Mouse (Mus musculus) adipose tissue, adult 10 weeks (tissue): Measurements from ENCODE around the gene Slit2. TPM values are rescaled to one million over a fixed set of nuclear protein-coding genes. Genes with fewer than 3 reads are reported as not detected.

Experiments
- polyA plus RNA-seq: library from polyadenylated mRNA; stranded (reverse); fragments of 350-450 nt; fragmentation: Illumina TruSeq; extraction: RNeasy Lipid Tissue Mini Kit (QIAGEN cat#74804); gene quantifications from one replicate; pipeline ENCODE4 v1.2.3, GENCODE M21; 2014; ENCODE audit warnings: low read depth, low replicate concordance

Gene Slit2
- 4.3 TPM for polyA plus RNA-seq

DNA sequence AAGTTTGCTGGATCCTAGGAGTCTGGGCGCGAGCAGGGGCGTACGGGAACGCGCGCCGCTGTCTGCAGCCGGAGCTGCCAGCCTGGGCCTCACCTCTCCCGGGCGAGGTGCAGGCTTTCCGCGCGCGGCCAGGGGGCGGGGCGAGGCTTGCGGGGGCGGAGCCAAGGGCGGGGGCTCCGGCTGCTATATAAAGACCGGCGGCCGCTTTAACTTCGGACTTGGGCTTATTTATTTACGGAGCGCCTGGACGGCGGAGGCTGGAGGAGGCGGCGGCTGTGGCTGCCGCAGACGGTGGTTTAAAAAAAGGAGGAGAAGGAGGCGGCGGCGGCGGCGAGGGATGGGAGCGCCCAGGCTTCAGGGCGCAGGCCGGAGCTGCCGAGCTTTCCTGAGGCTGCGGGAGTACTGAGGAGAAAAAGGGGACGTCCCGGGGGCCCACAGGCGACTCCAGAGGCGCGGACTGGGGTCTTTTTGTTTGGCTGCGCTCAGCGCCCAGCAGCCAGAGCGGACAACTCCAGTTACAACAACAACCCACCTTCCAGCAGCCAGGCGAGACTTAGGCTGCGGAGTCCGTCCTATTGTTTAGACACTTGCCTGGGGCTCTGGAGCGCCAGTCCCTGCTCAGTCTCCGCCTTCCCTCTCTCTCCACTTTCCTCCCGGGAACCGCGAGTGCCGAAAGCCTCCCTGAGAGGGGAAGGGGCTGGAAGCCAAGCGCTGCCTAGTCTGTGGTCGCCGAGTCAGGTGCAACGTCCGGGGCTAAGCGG is at the start of gene Slit2:
TSS of gene Slit2 (plus strand) at position 198 of the 761 bp plus-strand sequence.

DNA sequence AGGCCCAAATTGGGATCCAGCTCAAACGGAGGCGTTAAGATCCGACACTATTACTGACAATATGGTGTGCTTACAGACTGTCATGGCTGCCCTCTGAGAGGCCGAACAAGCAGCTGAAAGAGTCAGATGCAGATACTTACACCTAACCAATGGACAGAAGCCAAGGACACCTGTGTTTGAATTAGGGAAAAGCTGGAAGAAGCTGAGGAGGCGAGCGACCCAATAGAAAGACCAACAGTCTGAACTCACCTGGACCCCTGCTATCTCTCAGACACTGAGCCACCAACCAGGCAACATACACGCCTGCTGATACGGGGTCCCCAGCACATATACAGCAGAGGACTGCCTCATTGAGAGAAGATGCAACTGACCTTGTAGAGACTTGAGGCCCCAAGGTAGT is 344.7 kb downstream of the Slit2 start, which contains the start of gene 5730480H06Rik:
TSS of gene 5730480H06Rik (plus strand) at position 301 of the 400 bp plus-strand sequence.

